Mouse (Mus musculus) adrenal gland, postnatal 36 days (tissue): ENCODE measurements around the gene Scaf8. TPM values are rescaled to one million over a fixed set of nuclear protein-coding genes. Genes with fewer than 3 reads are reported as not detected.
"Not testable (repeated sequence)": the region's sequence is repeated elsewhere in the genome, so short reads cannot be mapped to it uniquely, and the experiment has no call there.

Experiments
- DNase-seq, 2 experiments: peaks; one replicate each; pipeline ENCODE4 v3.0.0; 2021; ENCODE audit warnings: mixed read lengths in 1 of 2
- long read RNA-seq, 2 experiments: library from polyadenylated mRNA; stranded (forward); transcript quantifications; one replicate each; pipeline ENCODE4 v2.0.0; 2021; ENCODE audit warnings: borderline sequencing depth in 2 of 2
- total RNA-seq, 2 experiments: library from RNA; stranded (reverse); gene quantifications; 2 replicates each; pipeline ENCODE4 v1.2.3; 2021

Gene Scaf8
- total RNA-seq, result 10 to 100 TPM; 41.7 to 43.7 TPM
- long read RNA-seq, experiment 1, partial matches to known transcripts, result 4 of 6 reads
- long read RNA-seq, experiment 1, other reads (novel, unspliced or antisense), result 2 of 6 reads
- long read RNA-seq, experiment 2, full-length matches to known transcripts, result 1 of 4 reads
- long read RNA-seq, experiment 2, partial matches to known transcripts, result 1 of 4 reads
- long read RNA-seq, experiment 2, other reads (novel, unspliced or antisense), result 2 of 4 reads

- peak; percentile 93 to 96 for DNase-seq
Measured at GRCm38 (mm10) chr17:3114720-3115379, at the start of gene Scaf8. Gene Scaf8 (plus strand): TSS chr17:3114972.

GRCm38 (mm10) chr17:3075166-3075872 is 39.5 kb upstream of the Scaf8 start:
- DNase-seq, result no peak

DNA sequence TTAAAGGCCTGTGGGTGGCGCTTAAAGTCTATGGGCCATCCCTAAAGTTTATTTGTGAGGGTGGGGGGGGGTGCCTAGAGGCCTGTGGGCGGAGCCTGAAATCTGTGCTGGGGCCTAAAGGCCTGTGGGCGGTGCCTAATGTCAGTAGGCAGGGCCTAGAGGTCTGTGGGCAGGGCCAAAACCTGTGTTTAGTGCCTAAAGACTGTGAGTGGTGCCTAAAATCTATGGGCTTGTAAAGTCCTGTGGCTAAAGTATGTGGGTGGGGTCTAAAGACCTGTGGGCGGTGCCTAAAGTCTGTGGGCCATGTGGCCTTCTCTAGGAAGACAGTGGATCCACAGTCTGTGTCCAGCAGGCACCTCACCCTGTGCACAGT is 38.9 kb upstream of the Scaf8 start:
- no peak for DNase-seq

DNA sequence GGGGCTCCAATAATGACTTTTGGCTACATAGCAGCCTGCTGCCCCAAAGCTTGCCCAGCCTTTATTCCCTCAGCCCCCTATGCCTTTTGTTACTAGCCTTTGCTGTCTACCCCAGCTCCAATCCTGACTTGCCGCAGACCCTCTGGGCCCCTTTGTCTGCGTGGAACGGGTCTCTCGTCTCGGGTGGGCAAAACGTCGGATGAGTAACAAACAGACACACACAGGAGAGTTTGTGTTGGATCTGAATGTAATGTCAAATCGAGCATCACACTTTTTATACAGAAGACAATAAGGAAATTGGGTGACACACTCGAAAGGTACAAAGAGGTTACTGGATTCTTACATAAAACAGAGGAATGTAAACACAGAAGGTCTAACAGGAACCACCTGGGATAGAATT is 36.8 kb upstream of the Scaf8 start:
- DNase-seq, result not testable (repeated sequence)

DNA sequence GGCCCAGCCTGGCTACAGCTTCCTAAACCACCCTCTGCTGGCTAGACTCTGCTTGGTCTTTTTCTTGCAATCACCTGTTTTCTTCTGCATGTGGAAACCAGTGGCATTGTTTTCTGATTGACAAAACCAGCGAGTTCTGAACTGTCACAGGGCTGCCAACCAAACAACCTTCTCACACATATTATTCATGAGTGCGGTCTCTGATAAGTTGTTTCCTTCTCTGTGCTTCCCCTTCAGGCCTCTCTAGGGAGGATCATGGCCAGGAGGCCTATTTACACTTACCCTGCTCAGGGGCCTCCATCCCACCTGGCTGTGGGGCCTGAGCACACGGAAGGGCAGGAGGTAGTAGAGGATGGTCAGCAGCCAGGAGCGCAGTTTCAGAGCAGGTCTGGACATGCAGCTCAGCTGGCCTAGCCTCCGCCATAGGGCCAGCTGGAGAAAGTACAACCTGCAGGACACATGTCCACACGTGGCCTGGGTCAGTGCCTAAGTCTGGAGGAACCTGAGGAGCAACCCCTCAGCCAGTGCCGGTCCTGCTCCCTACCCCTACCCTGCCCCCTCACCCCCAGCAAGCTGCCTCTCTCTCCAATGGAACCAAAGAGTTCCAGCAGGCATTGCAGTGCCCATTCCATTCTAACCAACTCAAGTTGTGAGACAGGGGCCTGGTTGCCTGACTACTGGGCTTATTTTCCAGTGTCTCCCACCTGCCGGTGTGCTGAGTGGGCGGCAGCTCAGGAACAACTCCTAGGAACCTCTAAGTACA is 34.0 kb upstream of the Scaf8 start:
- not testable (repeated sequence) for DNase-seq

DNA sequence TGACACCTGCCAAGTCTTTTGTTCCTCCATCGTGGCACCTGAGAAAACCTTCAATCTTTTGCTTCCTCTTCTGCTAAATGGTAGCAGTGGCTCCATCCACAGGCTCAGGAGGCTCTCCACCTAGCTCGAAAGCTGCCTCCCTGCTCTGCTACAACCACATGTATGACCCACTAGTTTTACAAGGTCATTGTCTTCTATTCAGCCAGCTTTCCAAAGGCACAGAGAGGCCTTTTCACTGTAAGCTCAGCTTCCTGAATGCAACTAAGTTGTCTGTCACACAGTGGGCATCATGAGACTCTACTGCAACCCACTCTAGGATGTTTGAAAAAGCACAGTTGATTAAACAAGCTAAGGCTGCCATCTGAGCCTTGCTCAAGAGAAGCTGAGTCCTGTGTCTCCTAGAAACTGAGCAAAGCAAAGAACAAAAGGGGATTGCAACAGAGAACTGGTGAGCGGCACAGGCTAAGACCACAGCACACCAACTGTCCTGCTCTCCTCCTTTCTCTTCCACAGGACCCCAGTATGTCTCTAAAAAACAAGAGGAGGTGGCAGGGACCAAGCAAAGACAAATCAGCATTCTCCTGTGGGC is 33.2 kb upstream of the Scaf8 start:
- peak in 1 of 2 experiments; percentile 25 for DNase-seq

- not testable (repeated sequence) for DNase-seq
Measured at GRCm38 (mm10) chr17:3082125-3082755, 32.5 kb upstream of the Scaf8 start.

DNA sequence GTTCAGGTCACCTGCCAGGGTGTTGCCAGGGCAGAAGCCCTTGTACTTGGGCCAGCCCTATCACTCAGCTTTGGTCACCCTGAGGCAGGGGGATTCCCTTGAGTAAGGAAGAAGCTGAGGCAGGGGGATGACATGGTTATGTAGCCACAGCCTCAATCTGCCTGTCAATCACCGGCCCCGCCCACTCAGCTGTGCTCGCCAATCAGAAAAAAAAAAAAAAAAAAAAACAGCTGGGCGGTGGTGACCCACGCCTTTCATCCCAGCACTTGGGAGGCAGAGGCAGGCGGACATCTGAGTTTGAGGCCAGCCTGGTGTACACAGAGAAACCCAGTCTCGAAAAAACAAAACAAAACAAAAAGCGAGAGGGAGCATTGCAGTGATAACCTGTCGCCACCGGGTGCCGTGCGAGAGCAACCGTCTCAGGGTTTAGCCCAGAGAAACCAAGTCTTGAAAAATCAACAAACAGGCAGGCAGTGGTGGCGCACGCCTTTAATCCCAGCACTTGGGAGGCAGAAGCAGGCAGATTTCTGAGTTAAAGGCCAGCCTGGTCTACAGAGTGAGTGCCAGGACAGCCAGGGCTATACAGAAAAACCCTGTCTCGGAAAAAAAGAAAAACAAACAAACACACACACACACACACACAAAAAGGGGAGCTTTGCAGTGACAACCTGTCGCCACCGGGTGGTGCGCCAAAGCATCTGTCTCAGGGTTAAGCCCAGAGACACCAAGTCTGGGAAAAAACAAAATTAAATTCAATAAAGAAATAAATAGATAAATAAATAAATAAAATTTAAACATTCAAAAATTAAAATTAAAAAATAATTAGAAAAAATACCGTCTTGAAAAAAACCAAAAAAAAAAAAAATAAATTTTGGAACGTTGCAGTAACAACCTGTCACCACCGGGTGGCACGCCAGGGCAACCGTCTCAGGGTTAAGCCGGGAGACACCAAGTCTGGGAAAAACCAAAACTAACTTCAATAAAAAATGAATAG is 31.7 kb upstream of the Scaf8 start:
- peak; percentile 51 to 58 for DNase-seq

DNA sequence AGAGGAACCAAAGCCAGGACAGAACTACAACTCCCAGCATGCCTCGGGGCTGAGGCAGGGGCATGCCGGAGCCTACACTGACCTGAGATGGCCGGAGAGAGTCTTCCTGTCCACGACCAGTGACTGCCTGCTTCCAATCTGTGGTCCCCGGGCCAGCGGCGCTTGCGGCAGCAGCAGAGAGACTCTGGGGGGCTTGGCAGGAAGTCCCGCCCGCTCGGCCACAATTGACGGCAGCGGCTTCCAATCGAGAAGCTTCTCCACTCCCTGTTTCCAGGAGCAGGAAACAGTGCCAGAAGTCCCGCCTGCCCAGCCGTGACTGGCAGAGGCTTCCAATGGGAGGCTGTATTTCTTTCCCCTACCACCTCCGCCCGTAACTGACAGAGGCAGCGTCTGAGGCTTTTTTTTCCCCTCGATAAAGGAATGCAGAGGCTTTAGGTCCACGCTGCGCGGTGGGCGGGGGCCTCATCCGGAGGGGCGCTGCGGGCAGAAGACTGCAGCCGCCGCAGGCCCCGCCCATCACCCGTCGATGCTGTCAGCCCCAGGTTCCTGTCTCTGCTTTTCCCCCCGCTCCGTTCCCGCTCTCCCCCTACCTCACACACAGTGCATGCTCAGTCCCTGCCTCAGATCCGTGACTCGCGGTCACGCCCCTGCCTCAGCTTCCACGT is 30.8 kb upstream of the Scaf8 start:
- peak; percentile 93 for DNase-seq

DNA sequence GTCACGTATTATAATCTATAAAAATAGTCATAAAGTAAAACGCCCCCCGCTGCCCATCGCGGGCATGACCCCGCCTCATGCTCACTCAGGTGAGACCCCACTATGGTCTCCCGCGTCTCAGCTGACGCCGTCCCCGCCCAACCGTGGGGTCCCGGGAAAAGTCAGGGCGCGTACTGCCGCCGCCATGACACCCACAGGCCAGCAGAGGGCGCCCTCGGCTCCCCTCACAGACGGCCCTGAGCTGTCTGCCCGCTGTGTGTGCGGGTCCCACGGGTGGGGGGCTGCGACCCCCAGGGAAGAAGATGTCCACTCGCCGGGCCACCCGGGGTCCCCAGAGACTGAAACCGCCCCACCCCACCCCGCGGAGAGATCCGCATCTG is 30.2 kb upstream of the Scaf8 start:
- peak; percentile 79 to 84 for DNase-seq

DNA sequence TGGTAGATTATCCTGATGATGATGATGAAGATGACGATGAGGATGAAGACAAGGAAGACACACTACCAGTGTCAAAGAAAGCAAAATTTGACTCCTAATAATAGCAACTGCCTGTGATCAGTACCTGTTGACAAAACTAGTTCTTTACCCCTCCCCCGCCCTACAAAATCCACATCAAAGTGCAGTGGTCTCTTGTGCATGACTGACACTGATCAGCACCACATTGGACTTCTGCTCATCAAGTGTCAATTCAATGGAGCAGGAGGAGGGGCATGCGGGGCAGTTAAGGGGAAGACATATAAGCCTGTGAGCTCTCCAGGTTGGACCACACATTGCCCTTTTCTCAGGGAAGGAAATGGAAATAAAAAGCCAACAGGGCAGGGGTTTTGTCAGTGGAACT is 29.6 kb upstream of the Scaf8 start:
- DNase-seq, result no peak

DNA sequence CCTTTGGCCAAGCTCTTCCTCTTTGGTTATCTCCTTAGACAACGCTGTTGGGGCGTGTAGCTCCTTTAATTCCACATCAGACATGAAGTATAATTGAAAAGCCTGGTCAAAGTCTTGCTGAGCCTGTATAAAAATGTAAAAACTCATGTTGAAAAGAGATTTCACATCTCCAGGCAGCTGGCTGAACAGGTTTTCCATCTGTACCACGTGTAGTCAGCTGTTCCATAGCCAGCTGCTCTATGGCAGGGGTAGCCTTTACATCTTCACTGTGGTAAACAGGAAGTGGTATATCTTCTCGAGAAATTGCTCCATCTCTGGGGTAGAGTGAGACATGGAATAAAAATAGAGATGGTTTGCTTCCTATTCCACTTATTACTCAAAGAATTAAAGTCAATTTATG is 22.1 kb upstream of the Scaf8 start:
- DNase-seq, result no peak

- not testable (repeated sequence) for DNase-seq
Measured at GRCm38 (mm10) chr17:3099273-3099672, 15.5 kb upstream of the Scaf8 start.

DNA sequence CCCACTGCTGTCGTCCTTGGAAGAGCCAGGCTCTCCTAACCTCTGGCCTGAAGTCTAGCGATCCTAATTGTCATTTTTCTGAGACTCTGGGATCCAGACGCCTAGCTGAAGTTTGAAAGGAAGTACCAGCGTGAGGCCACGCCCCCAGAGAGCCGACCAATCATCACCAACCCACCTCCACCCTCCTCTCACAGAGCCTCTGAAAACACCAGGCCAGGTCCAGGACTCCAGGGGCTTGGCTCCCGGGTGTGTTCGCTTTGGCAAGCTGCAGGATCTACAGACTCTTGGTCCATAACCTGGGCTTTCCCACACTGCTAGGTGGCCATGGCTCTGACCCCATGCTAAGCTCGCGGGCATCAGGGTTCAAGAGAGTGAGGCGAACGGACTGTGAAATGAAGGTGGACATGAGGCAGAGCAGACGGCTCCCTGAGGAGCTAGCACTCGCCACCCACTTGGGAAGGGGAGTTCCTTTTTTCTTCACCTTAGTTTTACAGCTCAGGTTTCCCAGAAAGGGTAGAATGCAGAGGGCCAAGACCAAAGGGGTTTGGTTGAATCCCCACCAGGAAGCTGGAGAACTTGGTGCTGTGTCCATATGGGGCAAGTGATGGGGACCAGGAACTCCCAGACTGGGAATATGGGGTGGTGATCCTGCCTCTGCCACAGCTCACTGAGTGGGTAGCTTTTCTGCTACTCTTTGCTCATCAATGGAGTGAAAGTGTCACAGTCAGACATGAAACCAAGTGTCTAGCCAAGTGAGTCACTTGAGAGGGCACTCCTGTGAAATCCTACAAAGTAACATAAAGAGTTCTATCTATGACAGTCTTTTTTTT is 12.2 kb upstream of the Scaf8 start:
- DNase-seq, result peak; percentile 86 to 88

DNA sequence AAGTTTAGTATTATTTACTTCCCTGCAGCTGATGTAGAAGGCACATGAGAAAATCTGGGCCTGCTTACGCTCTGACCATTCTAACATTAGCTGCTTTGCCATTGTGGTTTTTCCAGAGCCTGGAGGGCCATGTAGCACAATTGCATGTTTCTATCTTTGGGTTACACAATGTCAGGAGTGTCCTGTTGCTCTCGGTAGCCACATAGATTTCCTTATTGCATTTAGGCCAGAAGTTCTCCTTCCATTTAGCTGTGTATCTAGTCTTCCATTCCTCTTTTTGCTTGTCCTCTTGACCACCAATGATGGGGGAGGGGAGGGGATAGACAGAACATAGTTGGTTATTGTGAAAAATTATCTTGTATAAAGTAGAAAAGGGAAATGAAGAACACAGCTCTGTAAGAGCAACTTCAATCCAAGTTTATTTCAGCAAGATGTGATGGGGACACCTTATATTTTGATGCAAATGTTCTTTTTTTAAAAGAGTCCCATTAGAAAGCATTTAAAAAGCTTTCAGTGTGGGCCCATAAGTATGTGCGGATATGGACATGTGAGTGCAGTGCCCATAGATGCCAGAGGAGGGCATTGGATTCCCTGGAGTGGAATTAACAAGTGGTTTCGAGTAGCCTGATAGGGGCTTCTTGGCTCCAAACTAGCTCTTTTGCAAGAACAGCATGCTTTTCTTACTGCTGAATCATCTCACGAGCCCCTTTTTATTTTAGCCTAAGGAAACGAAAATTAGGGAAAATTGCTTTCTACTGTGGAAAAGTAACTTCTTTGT is 10.4 kb upstream of the Scaf8 start:
- no peak for DNase-seq

- no peak for DNase-seq
Measured at GRCm38 (mm10) chr17:3105022-3105421, 9.8 kb upstream of the Scaf8 start.

GRCm38 (mm10) chr17:3113737-3114357 is 925 bp upstream of the Scaf8 start:
- peak in 1 of 2 experiments; percentile 22 for DNase-seq

- DNase-seq, result peak; percentile 71 to 77
Measured at GRCm38 (mm10) chr17:3114358-3114719, 433 bp upstream of the Scaf8 start.
